Mouse (Mus musculus) right cerebral cortex, postnatal 25 days (tissue): ENCODE measurements around the gene Olfr69.
"Not testable (repeated sequence)": the region's sequence is repeated elsewhere in the genome, so short reads cannot be mapped to it uniquely, and the experiment has no call there.

ENCODE experiments used
- DNase-seq: peaks from one replicate; pipeline ENCODE4 v3.0.0; 2022

The Olfr69 gene

DNA sequence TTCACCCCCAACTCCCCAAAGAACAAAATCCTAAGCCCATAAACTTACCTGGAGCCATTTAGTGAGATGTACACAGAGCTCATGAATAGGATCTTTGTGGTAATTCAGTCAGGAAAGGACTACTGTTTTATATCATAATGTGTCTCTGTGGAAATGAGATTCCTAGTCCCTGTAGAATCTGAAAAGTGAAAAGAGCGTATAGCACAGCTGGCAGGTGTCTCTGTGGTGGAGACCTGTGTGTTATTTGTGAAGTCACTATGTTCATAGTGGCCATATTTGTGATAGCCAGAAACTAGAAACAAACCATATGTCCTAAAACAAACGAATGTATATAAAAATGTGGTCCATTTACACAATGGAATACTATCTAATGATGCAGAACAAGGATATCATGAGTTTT lies at the start of gene Olfr69:
TSS of gene Olfr69 (minus strand) at position 101 of the 400 bp plus-strand sequence.
- DNase-seq: no peak

DNA sequence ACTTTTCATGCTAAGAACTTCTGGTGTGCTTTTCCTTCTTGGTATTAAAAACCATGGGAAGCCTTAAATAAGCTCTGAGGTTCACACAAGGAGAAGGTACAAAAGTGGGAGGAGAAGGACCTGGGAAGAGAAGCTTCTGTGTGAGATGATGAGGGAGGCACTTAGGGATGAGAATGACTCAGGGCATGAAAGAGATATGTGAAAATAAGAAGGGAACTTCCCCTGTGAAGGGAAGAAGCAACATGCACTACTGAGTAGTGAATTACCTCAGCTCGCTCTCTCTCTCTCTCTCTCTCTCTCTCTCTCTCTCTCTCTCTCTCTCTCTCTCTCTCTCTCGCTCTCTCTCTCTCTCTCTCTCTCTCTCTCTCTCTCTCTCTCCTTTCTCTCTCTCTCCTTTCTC lies 43.7 kb upstream of the Olfr69 start:
- not testable (repeated sequence) for DNase-seq

DNA sequence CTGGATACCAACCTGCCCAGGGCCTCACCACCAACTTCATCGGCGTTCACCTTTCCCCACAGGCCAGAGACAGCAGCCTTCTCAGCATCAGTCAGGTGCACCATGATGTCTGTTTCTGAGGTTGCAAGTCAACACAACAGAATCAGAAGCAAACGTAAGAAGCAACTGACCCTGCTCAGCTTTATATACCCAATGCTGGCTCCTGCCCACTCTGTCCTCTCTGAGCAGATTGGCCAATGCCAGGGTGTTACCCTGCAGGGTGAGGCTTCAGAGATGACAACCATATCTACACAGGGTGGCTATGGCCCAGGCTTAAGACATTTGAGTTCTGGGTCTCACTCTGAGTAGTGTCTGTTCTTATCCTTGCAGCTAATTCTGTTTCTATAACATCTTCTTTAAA lies 42.4 kb upstream of the Olfr69 start, which contains the start of gene Hbb-bt:
TSS of gene Hbb-bt (minus strand) at position 231 of the 400 bp plus-strand sequence.
- no peak for DNase-seq

DNA sequence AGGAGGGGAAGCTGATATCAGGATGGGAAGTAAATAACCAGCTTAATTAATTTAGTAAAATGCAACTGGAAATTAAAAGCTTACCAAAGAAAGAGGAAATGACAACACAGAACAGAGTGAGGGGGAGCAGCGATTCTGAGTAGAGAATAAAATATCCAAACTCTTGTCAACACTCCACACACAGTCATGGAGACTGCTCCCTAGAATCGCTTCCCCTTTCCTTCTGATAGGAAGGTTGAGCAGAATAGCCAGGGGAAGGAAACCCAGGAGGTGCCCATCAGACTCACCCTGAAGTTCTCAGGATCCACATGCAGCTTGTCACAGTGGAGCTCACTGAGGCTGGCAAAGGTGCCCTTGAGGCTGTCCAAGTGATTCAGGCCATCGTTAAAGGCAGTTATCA lies 41.8 kb upstream of the Olfr69 start:
- DNase-seq: not testable (repeated sequence)

DNA sequence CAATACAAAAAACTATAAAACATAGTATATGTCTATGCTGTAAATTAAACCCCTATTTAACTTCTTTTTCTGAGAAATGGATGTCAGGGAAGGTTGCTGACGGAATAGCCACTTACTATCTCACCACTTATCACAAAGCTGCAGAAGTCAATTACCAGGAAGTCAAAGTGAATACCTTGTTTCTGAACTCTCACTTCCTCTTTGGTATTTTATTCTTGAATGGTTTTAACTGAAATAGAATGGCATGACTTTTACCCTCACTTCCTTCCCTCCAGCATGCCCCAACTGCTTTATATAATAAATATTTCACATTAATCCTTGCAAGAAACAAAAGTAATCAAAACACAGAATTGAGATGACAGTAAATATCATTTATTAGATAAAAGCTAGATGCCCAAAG lies 40.8 kb upstream of the Olfr69 start:
- DNase-seq: no peak

DNA sequence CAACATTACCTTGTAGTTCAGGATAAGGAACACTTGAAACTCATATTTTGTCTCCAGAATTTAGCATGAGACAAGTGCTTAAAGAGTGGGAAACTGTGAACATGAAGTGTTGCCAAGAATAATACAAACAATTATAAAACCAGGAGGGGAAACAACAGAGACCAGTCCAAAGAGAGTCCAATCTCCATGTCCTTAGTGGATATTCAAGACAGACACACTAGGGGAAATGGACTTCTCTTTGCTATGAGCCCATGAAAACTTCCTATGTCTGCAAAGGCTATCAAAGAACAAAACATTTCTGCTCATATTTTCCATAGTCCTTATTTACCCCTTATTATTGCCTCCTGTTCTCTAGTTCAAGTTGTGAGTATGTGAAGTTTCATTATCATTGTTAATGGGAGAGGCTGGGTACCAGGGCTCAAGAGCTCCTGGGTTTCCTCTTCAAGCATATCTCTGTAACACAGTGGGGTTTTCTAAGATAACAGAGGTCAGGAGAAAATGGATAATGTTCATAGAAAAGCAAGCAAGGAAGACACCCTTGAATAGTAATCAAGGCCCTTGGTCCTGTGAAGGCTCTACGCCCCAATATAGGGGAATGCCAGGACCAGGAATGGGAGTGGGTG lies 39.9 kb upstream of the Olfr69 start:
- no peak for DNase-seq

DNA sequence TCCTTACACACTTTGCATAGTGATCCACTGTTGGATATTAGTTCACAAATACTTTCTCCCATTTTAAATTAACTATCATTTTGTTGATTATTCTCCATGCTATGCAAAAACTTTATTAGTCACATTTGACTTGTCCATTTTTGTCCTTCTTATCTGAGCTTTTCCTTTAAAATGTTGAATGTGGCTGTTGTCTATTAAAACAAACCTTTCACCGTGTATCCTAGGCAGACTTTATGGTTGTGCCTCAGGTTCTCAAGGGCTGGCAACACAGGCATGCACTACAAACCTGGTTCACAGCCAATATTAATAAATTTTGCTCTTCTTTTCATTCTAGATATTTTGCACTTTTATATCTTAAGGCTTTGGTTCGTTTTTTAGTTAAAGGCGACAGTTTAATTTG lies 39.4 kb upstream of the Olfr69 start:
- DNase-seq: no peak

DNA sequence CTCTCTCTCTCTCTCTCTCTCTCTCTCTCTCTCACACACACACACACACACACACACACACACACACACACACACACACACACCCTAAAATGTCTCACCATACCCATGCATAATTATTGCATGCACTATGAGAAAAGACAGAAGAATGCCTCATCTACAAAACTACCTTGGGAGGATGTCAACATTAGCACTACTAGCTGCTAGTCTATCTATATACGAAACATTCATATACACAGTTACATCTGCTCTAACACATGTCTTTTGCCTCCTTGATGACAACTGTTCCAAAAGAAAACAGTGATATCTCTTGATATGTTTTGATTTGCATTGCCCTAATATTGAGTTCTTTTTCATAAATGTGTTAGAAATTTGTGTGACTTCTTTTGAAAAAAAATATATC lies 38.9 kb upstream of the Olfr69 start:
- no peak for DNase-seq

DNA sequence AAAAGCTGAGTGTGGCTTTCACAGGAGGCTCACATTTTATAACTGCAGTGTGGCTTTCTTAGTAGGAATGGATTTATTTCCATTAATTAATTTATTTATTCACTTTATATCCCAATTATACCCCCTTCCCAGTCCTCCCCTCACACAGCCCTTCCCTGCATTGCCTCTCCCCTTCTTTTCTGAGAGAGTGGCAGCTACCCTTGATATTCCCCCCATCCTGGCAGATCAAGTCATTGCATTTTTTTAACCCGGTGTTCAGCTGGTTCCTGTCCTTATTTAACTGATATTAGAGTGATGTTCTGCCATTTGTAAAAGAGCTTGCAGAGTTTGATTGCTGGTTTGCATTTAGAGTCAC lies 38.4 kb upstream of the Olfr69 start:
- DNase-seq: no peak

DNA sequence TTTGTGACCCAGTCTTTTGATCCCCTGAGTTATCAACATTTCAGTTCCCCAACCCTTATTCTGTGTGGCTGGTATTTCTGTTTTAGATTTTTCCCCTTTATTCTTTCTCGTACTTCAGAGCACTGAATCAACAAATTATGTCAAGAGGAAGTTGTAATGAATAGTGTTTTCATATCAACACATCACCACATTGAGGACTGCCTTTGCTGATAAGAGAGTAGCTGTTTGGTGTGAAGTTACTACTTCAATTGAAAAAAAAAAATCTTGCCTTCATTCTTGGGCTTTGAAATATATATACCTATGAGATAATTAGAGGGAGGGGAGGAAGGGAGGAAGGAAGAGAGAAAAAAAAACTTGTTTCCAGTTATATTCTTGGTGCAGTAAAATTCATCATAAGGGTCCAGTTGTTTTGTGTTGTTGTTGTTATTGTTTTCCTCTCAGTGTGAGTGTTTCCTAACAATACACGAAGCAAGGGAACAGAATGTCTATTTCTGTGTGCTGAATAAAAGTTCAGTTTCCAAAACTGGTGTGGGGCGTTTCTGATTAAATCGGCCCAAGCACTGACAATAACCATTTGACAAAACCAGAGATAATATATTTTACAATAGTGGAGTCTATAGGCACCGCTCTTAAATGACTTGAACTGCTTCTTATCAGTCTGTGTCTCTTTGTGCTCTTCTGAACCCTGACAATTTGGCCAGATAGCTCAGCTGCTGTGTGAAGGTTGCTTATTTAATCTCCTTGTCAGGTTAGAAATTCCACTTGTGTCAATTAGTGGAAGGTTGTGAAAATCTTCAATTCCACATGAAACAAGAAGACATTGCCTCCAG lies 37.8 kb upstream of the Olfr69 start:
- DNase-seq: no peak

DNA sequence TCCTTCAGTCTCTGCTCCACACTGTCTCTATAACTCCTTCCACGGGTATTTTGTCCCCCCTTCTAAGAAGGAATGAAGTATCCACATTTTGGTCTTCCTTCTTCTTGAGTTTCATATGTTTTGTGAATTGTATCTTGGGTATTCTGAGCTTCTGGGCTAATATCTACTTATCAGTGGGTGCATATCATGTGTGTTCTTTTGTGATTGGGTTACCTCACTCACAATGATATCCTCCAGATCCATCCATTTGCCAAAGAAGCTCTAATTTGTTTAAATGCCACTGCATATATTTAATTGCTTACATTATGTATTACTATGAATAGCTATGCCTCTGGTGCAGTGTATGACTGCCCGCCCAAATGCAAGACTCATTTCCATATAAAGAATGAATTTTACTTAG lies 36.7 kb upstream of the Olfr69 start:
- not testable (repeated sequence) for DNase-seq

DNA sequence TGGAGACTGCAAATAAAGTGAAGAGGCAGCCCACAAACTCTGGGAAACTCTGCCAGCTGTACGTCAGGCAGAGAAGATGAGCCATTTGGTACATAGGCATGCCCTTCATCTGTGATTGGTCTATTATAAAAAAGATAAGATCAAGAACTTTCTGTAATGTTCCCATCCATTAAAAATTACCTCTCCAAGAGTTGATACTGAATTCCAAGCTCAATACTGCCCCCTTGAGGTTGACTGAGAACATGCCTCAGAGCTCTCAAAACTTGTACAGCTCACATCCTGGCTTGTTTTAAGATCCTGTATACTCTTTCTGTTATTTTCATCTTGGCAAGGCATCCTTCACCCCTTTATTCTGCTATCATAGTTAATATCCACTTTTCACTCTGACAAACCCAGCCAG lies 35.5 kb upstream of the Olfr69 start:
- no peak for DNase-seq

DNA sequence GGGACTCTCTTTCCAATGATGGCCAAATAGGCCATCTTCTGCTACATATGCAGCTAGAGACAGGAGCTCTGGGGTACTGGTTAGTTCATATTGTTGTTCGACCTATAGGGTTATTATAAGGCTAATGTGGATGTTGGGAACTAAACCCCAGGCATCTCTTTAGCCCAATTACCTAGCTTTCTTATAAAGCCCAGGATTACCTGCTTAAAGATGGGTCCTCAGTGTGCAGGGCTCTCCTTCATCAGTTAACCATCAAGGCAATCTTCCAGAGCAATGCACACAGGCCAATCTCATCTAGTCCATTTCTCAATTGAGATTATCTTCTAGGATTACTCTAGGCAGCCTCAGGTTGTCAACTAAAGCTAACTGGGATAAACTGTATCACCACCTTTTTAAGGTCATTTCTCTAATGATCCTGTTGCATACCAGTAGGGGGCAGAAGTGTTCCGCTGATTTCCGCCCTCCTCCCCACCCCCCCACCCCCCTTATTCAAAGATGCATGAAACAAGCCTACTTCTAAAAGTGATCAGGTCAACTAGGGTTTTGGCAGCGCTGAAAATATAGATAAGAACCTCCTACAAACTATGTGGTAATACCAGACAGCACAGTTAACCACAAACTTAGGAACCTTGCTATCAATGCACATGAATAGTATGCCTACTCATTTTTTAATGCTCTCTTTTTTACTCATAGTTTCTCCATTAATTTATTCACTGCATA lies 21.4 kb upstream of the Olfr69 start:
- DNase-seq: no peak

DNA sequence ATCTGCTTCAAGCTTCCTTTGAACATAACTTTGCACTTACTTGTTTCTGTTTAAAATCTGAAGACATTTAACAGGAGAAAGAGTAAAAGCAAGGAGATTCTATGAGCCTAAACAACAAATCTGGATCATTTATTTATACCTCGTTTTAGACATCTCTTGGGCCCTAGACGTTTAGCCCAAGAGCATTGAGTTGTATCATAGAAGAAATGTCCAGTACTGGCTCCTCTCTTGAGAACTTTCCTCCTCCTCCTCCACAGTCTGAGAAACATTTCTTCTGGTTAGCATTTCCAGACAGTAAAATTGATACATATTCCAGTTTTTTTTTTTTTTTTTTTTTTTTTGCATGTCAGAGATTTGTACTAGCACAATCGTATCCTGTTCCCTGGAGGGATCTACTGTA lies 20.3 kb upstream of the Olfr69 start, which contains the start of gene Olfr67:
TSS of gene Olfr67 (minus strand) at position 101 of the 400 bp plus-strand sequence.
- DNase-seq: no peak

DNA sequence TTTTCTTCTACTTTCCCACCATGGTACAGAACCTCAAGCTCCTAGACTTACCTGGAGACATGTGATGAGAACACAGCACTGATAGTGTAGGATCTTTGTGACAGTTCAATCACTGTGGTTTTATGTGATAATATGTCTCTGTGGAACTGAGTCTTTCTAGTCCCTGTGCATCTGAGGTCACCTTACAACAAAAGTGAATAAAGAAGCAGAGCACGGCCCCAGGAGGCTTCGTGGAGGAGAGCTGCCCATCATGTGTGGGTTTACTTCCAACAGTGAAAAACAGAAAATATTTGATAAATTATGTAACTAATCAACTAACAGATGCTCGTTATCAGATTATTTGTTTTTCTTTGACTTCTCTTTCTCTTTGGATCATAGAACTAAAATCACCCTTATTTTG lies 8.2 kb upstream of the Olfr69 start, which contains the start of gene Olfr68:
TSS of gene Olfr68 (minus strand) at position 101 of the 400 bp plus-strand sequence.
- no peak for DNase-seq

DNA sequence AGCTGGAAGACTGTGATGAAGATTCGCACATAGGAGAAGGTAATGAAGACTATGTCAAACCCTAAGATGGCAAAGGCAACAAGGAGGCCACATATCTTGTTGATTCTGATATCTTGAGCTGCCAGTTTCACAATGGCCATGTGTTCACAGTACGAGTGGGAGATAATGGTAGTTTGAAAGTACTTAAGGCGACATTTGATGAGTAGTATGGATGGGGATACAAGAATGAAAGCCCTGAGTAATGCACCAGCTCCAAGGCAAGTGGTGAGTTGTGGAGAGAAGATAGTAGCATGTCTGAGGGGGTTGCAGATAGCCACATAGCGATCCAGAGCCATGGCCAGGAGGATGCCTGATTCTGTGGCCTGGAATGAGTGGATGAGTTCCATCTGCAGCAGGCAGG lies 6.3 kb upstream of the Olfr69 start:
- DNase-seq: not testable (repeated sequence)

DNA sequence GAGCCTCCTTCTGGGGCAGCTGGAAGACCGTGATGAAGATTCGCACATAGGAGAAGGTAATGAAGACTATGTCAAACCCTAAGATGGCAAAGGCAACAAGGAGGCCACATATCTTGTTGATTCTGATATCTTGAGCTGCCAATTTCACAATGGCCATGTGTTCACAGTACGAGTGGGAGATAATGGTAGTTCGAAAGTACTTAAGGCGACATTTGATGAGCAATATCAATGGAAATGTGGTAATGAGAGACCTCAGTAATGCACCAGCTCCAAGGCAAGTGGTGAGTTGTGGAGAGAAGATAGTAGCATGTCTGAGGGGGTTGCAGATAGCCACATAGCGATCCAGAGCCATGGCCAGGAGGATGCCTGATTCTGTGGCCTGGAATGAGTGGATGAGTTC lies 3.7 kb downstream of the Olfr69 start:
- DNase-seq: not testable (repeated sequence)

DNA sequence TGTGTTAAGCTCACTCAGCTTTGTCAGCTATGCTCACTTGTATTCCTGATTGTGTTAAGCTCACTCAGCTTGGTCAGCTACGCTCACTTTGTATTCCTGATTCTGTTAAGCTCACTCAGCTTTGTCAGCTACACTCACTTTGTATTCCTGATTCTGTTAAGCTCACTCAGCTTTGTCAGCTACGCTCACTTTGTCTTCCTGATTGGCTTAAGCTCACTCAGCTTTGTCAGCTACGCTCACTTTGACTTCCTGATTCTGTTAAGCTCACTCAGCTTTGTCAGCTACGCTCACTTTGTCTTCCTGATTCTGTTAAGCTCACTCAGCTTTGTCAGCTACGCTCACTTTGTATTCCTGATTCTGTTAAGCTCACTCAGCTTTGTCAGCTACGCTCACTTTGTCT lies 9.2 kb downstream of the Olfr69 start:
- DNase-seq: not testable (repeated sequence)

DNA sequence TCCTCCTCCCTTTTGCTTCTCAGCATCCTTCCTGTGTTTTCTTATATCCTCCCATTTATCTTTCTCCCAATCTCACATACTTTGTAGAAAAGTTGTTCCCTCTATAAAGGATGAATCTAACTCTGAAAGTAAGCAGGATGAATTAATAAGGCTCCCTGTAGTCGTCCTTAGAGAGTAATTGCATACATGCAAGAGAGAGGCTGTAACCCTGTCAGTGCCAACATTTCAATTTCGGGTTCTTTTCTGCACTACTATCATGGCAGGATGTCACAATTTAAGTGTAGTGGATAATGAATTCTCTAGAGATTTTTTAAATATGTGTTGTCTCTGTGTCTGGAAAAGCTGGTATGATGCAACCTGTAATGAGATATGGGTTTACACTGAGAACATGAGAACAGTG lies 14.2 kb downstream of the Olfr69 start, which contains the start of gene Olfr630:
TSS of gene Olfr630 (minus strand) at position 101 of the 400 bp plus-strand sequence.
- DNase-seq: no peak

DNA sequence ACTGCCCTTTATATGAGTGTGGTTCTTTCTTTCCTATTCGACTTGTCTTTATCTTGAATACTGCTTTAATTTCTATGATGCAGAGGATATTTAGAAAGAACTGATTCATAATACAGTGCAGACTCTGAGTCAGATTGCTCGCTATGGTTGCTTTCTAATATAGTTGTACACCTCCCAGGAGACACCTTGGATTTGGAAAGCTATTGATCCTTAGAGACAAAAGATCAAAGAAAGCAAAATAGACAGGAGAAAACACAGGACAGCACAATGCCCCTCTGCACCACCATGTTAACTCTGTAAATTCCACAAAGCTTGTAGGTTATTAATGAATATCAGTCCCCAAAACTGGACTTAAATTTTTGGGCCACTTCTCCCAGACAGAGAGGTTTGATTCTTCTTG lies 26.6 kb downstream of the Olfr69 start, which contains the start of gene Olfr629:
TSS of gene Olfr629 (minus strand) at position 101 of the 400 bp plus-strand sequence.
- no peak for DNase-seq

DNA sequence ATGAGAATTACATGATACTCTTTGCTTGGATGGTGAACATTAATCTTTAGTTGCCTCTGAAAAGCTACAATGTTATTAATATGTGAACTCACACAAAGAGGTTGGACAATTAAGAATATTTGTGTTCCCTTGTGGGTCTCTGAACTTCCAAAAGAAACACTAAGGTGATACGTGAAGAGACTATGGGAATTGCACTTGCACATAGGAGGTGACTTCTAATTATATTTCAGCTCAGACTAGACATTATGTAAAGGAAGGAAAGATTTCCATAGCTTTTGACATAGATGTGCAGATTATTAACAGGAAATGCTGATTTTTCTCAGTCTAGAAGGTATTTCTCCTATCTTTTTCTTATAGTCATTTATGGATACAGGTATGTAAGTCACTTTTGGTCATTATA lies 41.3 kb downstream of the Olfr69 start, which contains the start of gene Olfr628:
TSS of gene Olfr628 (plus strand) at position 301 of the 400 bp plus-strand sequence.
- no peak for DNase-seq

DNA sequence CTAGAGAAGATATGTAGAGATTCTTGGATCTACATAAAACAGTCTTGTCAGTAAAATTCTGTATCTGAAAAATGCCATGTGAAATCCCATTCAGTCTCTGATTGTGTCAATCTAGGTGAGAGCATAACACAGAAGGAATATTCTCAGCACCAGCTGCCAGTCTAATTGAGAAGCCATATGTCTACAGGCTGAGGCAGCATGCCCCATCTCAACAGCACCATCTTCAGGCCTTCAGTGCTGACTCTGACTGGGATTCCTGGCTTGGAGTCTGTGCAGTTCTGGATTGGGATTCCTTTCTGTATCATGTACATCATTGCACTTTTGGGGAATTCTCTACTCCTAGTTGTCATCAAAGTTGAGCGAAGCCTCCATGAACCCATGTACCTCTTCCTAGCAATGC lies 55.0 kb downstream of the Olfr69 start:
- DNase-seq: not testable (repeated sequence)
